Mouse (Mus musculus) spleen, adult 2 months (tissue): ENCODE measurements around the gene Col17a1.

ENCODE experiments used
- CTCF ChIP-seq: fragments of 200-500 bp; IDR thresholded peaks from 2 replicates; pipeline ENCODE4 v1.5.1; 2011; ENCODE audit warnings: mild to moderate bottlenecking, inconsistent platforms; ENCODE audit not compliant: insufficient read depth, insufficient read length, insufficient replicate concordance; ENCODE audit errors: extremely low read depth
- POLR2A ChIP-seq: fragments of 200-500 bp; IDR thresholded peaks from 2 replicates; pipeline ENCODE4 v1.6.1; 2011; ENCODE audit warnings: low read depth, low read length, inconsistent platforms

- TF ChIP-seq POLR2A (no peak), CTCF (peak; percentile 24; the same call in 1 of the 2 replicates)
These were observed 17.5 kb downstream of the Col17a1 start for GRCm38 (mm10) chr19:47674419-47674818.
